Mouse (Mus musculus): ENCODE measurements at regions not wholly inside any gene's neighbourhood (a gene's known extent, or its start where the extent isn't known, plus 50 kb on each side); places are given as distances from the start of the nearest gene placed in this dataset.

DNA sequence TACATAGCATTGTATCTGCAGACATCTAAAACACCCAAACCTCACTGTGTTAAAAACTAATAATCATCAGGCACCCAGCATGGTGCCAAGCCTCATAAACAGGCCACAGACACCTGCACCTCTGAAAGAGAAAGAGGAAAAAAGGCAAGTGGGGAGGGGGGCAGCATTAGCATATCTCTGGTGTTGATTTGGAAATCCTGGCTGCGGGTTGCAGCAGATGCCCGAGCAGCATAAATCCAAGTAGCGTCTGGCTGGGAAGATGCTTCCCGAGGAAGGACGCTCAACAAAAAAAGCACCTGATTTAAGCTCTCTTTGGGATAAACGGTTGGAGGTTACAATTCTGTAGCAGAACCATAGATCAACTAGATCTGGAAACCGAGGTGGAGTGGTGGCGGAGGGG is 74.3 kb upstream of the Sh3bp4 start:
- H3K9me3 ChIP-seq: 0 out of 2 replicates have a peak, but pooled peaks cover 3% of the 10 kb centered on the region
- no peaks in the 10 kb centered on the region for H3K36me3 ChIP-seq
- WGBS: 31% methylated on average over 8 of the region's 8 CpGs
- H3K27ac ChIP-seq: no peak overlapping the region
- no peak for DNase-seq (ENCODE audit: low spot score)
- peaks cover 25% of the 10 kb centered on the region for H3K4me1 ChIP-seq (replicated peaks)
- H3K27me3 ChIP-seq (ENCODE audit: insufficient read depth, poor library complexity, severe bottlenecking): no peaks in the 10 kb centered on the region
- H3K4me3 ChIP-seq: no peak overlapping the region

DNA sequence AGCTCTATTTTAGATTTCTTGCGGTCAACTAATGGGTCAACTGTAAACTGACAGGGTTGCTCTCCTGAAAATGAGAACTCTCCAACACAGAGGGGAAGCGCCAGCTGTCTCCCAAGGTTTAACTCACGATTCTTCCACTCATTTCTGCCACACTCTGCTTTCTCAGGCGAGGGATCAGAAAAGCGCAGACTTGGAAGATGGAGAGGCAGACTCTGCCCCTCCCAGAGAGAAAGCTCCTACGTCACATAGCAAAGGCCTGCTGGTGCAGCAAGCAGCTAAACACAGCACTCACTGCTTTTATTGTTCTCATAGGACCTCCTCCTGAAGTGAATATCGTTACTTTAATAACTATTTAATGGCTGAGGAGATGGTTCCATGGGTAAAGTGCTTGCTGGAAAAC is 73.6 kb upstream of the Sh3bp4 start:
- Histone ChIP-seq H3K36me3 (no peaks in the 10 kb centered on the region), H3K4me1 (replicated peaks) (peaks cover 25% of the 10 kb centered on the region), H3K4me3 (no peak overlapping the region), H3K27ac (no peak overlapping the region), H3K9me3 (0 out of 2 replicates have a peak, but pooled peaks cover 3% of the 10 kb centered on the region), H3K27me3 (ENCODE audit: insufficient read depth, poor library complexity, severe bottlenecking) (no peaks in the 10 kb centered on the region)
- 62% methylated on average over 7 of the region's 7 CpGs for WGBS
- no peak for DNase-seq (ENCODE audit: low spot score)

- Histone ChIP-seq H3K4me3 (no peak overlapping the region), H3K36me3 (no peaks in the 10 kb centered on the region), H3K9me3 (0 out of 2 replicates have a peak, but pooled peaks cover 3% of the 10 kb centered on the region), H3K27me3 (ENCODE audit: insufficient read depth, poor library complexity, severe bottlenecking) (no peaks in the 10 kb centered on the region), H3K27ac (no peak overlapping the region), H3K4me1 (replicated peaks) (peaks cover 25% of the 10 kb centered on the region)
- WGBS: 92% methylated on average over 12 of the region's 12 CpGs
- DNase-seq (ENCODE audit: low spot score): no peak
Measured at GRCm38 (mm10) chr1:88997847-88998246, 72.4 kb upstream of the Sh3bp4 start.

DNA sequence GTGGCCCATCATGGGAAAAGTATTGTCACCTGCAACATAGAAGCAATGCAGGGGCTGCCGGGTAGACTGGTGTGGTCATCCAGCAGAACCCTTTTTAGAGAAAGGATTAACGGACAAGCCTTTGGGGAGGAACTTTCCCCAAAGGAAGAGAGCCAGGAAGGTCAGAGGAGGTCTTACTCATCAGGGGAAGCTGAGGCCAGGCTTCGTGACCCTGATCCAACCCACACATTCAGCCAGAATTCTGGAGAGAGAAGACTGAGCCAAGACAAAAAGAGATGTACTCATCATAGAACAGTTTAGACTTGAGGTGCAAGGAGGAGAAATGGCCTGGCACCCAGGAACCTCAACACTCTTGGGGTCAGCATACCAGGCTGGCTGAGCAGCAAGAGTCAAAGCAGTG is 67.9 kb upstream of the Sh3bp4 start:
- Histone ChIP-seq H3K36me3 (no peaks in the 10 kb centered on the region), H3K27ac (no peak overlapping the region)
- WGBS: 80% methylated on average over 3 of the region's 3 CpGs

GRCm38 (mm10) chr1:89003752-89004151 is 66.5 kb upstream of the Sh3bp4 start:
- Histone ChIP-seq H3K4me1 (replicated peaks) (no peaks in the 10 kb centered on the region), H3K9me3 (0 out of 2 replicates have a peak, but pooled peaks cover 3% of the 10 kb centered on the region), H3K27me3 (ENCODE audit: insufficient read depth, poor library complexity, severe bottlenecking) (no peaks in the 10 kb centered on the region), H3K4me3 (no peak overlapping the region), H3K36me3 (no peaks in the 10 kb centered on the region), H3K27ac (no peak overlapping the region)
- DNase-seq (ENCODE audit: low spot score): no peak
- WGBS: 57% methylated on average over 2 of the region's 2 CpGs

More for the DNA sequence above, 67.9 kb upstream of the Sh3bp4 start:
- H3K4me1 ChIP-seq (replicated peaks): no peaks in the 10 kb centered on the region
- no peak for DNase-seq (ENCODE audit: low spot score)
- no peak overlapping the region for H3K4me3 ChIP-seq
- H3K27me3 ChIP-seq (ENCODE audit: insufficient read depth, poor library complexity, severe bottlenecking): no peaks in the 10 kb centered on the region
- 0 out of 2 replicates have a peak, but pooled peaks cover 3% of the 10 kb centered on the region for H3K9me3 ChIP-seq

DNA sequence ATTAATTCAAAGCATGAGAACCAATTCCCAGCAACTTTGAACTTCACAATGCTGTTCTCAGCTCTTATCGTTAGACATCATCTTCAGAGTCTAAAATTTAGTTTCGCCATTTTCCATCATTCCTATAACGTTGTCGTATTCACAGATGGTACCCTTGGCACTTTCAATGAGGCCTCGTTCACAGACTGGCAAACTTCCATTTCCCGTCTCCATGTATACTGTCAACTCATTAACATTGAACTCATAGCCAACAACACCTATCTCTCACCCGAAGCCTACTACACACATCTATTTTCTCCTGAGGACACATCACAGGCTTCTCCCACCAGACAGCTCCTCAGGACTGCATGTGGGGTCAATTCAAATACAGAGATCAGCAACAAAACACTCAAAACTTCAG is 62.7 kb upstream of the Sh3bp4 start:
- WGBS: 94% methylated on average over 7 of the region's 7 CpGs
- H3K36me3 ChIP-seq: no peaks in the 10 kb centered on the region
- DNase-seq (ENCODE audit: low spot score): no peak

GRCm38 (mm10) chr1:89010170-89010569 is 60.0 kb upstream of the Sh3bp4 start:
- DNase-seq (ENCODE audit: low spot score): no peak
- H3K4me1 ChIP-seq (replicated peaks): peaks cover 15% of the 10 kb centered on the region
- no peak overlapping the region for H3K27ac ChIP-seq
- H3K27me3 ChIP-seq (ENCODE audit: insufficient read depth, poor library complexity, severe bottlenecking): no peaks in the 10 kb centered on the region
- no peak overlapping the region for H3K4me3 ChIP-seq
- WGBS: 73% methylated on average over 2 of the region's 2 CpGs
- no peaks in the 10 kb centered on the region for H3K36me3 ChIP-seq
- H3K9me3 ChIP-seq: no peaks in the 10 kb centered on the region

More for the DNA sequence above, 62.7 kb upstream of the Sh3bp4 start:
- Histone ChIP-seq H3K27me3 (ENCODE audit: insufficient read depth, poor library complexity, severe bottlenecking) (no peaks in the 10 kb centered on the region), H3K4me3 (no peak overlapping the region), H3K4me1 (replicated peaks) (peaks cover 5% of the 10 kb centered on the region), H3K9me3 (no peaks in the 10 kb centered on the region), H3K27ac (no peak overlapping the region)

DNA sequence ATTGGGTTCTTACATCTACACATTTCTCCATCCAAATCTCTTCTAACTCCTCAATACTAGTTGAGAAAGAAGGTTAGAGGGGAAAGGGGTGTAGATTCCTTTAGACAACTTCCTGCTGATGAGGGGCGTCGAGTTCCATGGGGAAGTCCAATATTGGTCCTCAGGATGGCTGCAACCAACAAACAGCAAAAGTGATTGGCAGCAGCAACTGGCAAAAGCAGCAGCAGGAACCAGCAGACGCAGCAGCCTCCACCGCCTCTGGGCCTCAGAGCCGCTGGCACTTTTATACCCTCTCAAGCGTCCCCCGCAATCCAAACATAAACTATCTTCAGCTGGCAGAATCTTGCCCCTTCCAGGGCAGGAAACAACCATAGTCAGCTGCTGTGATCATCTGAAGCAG is 58.8 kb upstream of the Sh3bp4 start:
- H3K4me1 ChIP-seq (replicated peaks): peaks cover 19% of the 10 kb centered on the region
- no peaks in the 10 kb centered on the region for H3K36me3 ChIP-seq
- no peak overlapping the region for H3K27ac ChIP-seq
- H3K27me3 ChIP-seq (ENCODE audit: insufficient read depth, poor library complexity, severe bottlenecking): no peaks in the 10 kb centered on the region
- H3K4me3 ChIP-seq: no peak overlapping the region
- no peaks in the 10 kb centered on the region for H3K9me3 ChIP-seq
- no peak for DNase-seq (ENCODE audit: low spot score)
- WGBS: 80% methylated on average over 7 of the region's 7 CpGs

DNA sequence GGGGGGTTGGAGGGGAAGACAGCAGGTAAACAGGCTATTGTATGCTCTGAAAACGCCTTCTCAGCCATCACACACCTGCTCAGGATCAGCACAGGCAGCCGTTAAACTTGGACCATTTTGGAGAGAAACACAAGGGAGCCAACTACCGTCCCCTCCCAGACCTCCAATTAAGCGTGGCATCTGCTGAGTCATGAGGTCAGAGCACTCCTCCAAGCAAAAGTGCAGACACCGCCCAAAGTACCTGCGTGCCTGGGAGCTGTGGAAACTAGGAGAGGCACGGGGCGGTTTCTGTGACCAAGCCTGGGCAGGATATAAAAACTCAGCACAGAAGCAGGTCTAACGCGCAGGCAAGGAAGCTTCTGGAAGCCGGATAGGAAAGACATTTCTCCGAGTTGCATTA is 54.8 kb upstream of the Sh3bp4 start:
- no peak overlapping the region for H3K27ac ChIP-seq
- H3K4me3 ChIP-seq: no peak overlapping the region
- no peaks in the 10 kb centered on the region for H3K9me3 ChIP-seq
- H3K27me3 ChIP-seq (ENCODE audit: insufficient read depth, poor library complexity, severe bottlenecking): no peaks in the 10 kb centered on the region
- no peaks in the 10 kb centered on the region for H3K36me3 ChIP-seq
- WGBS: 60% methylated on average over 12 of the region's 12 CpGs
- peaks cover 19% of the 10 kb centered on the region for H3K4me1 ChIP-seq (replicated peaks)
- DNase-seq (ENCODE audit: low spot score): no peak

GRCm38 (mm10) chr1:89015845-89016244 is 54.4 kb upstream of the Sh3bp4 start:
- Histone ChIP-seq H3K9me3 (no peaks in the 10 kb centered on the region), H3K4me3 (no peak overlapping the region), H3K36me3 (no peaks in the 10 kb centered on the region), H3K4me1 (replicated peaks) (peaks cover 19% of the 10 kb centered on the region), H3K27me3 (ENCODE audit: insufficient read depth, poor library complexity, severe bottlenecking) (no peaks in the 10 kb centered on the region), H3K27ac (no peak overlapping the region)
- no peak for DNase-seq (ENCODE audit: low spot score)
- 70% methylated on average over 10 of the region's 10 CpGs for WGBS

GRCm38 (mm10) chr1:89019778-89020373 is 50.3 kb upstream of the Sh3bp4 start:
- H3K4me1 ChIP-seq (replicated peaks): peaks cover 6% of the 10 kb centered on the region; the same call in 1 of the 2 replicates
- H3K9me3 ChIP-seq: no peaks in the 10 kb centered on the region
- no peak overlapping the region for H3K27ac ChIP-seq
- no peaks in the 10 kb centered on the region for H3K27me3 ChIP-seq (ENCODE audit: insufficient read depth, poor library complexity, severe bottlenecking)
- H3K4me3 ChIP-seq: no peak overlapping the region
- no peaks in the 10 kb centered on the region for H3K36me3 ChIP-seq
- 94% methylated on average over 4 of the region's 4 CpGs for WGBS
- DNase-seq (ENCODE audit: low spot score): no peak

Data from hindbrain, embryonic 10.5 days (tissue).